Mouse (Mus musculus): ENCODE results near the gene Upp2. TPM values are rescaled to one million over a fixed set of nuclear protein-coding genes. Genes with fewer than 3 reads are reported as not detected.

The Upp2 gene
- polyA plus RNA-seq, 1 experiment from 2014 or later = 9.0 TPM

GRCm38 (mm10) chr2:58783526-58783925, 216.4 kb downstream of the Upp2 start:
- Histone ChIP-seq H3K4me2 (ENCODE audit: low read length) (no peak overlapping the region), H3K4me3 (ENCODE audit: low read depth, low read length) (no peak overlapping the region), H3K4me1 (replicated peaks; ENCODE audit: control insufficient read depth, insufficient read depth, low read length) (0 out of 2 replicates have a peak, but pooled peaks cover 8% of the 10 kb centered on the region), H3K27ac (ENCODE audit: low read depth) (no peak overlapping the region), H3K36me3 (ENCODE audit: control insufficient read depth, insufficient read depth, low read length) (no peaks in the 10 kb centered on the region), H3K9me3 (ENCODE audit: control insufficient read depth, low read length) (no peaks in the 10 kb centered on the region), H3K9ac (ENCODE audit: low read length) (no peak overlapping the region), H3K27me3 (replicated peaks; ENCODE audit: control insufficient read depth, insufficient read depth, low read length) (no peaks in the 10 kb centered on the region)
- ATAC-seq (replicated peaks; ENCODE audit: low FRiP score, low TSS enrichment, low read depth) (no peak), DNase-seq (ENCODE audit: low spot score) (no peak)
- WGBS = 67% methylated on average over 1 of the region's 1 CpGs

- no peak for ATAC-seq (replicated peaks; ENCODE audit: low FRiP score, low TSS enrichment, low read depth)
- no peak overlapping the region for H3K4me2 ChIP-seq (ENCODE audit: low read length)
- H3K36me3 ChIP-seq (ENCODE audit: control insufficient read depth, insufficient read depth, low read length) = no peaks in the 10 kb centered on the region
- no peaks in the 10 kb centered on the region for H3K27me3 ChIP-seq (replicated peaks; ENCODE audit: control insufficient read depth, insufficient read depth, low read length)
- no peak overlapping the region for H3K9ac ChIP-seq (ENCODE audit: low read length)
- WGBS = 42% methylated on average over 3 of the region's 3 CpGs
- H3K9me3 ChIP-seq (ENCODE audit: control insufficient read depth, low read length) = no peaks in the 10 kb centered on the region
- no peak for DNase-seq (ENCODE audit: low spot score)
- 0 out of 2 replicates have a peak, but pooled peaks cover 8% of the 10 kb centered on the region for H3K4me1 ChIP-seq (replicated peaks; ENCODE audit: control insufficient read depth, insufficient read depth, low read length)
- no peak overlapping the region for H3K27ac ChIP-seq (ENCODE audit: low read depth)
- no peak overlapping the region for H3K4me3 ChIP-seq (ENCODE audit: low read depth, low read length)
These were observed 219.1 kb downstream of the Upp2 start for GRCm38 (mm10) chr2:58786177-58786576.

- Histone ChIP-seq H3K4me2 (ENCODE audit: low read length) (no peak overlapping the region), H3K36me3 (ENCODE audit: control insufficient read depth, insufficient read depth, low read length) (no peaks in the 10 kb centered on the region), H3K27ac (ENCODE audit: low read depth) (no peak overlapping the region), H3K9ac (ENCODE audit: low read length) (no peak overlapping the region), H3K4me3 (ENCODE audit: low read depth, low read length) (no peak overlapping the region), H3K27me3 (replicated peaks; ENCODE audit: control insufficient read depth, insufficient read depth, low read length) (no peaks in the 10 kb centered on the region), H3K9me3 (ENCODE audit: control insufficient read depth, low read length) (no peaks in the 10 kb centered on the region), H3K4me1 (replicated peaks; ENCODE audit: control insufficient read depth, insufficient read depth, low read length) (0 out of 2 replicates have a peak, but pooled peaks cover 8% of the 10 kb centered on the region)
- WGBS = 63% methylated on average over 8 of the region's 8 CpGs
- ATAC-seq (replicated peaks; ENCODE audit: low FRiP score, low TSS enrichment, low read depth) (no peak), DNase-seq (ENCODE audit: low spot score) (no peak)
These were observed 219.6 kb downstream of the Upp2 start for GRCm38 (mm10) chr2:58786681-58787080.

- ATAC-seq (replicated peaks; ENCODE audit: low FRiP score, low TSS enrichment, low read depth) = no peak
- Histone ChIP-seq H3K36me3 (ENCODE audit: control insufficient read depth, insufficient read depth, low read length) (no peaks in the 10 kb centered on the region), H3K9ac (ENCODE audit: low read length) (no peak overlapping the region), H3K4me2 (ENCODE audit: low read length) (no peak overlapping the region), H3K4me3 (ENCODE audit: low read depth, low read length) (no peak overlapping the region), H3K9me3 (ENCODE audit: control insufficient read depth, low read length) (no peaks in the 10 kb centered on the region), H3K27me3 (replicated peaks; ENCODE audit: control insufficient read depth, insufficient read depth, low read length) (no peaks in the 10 kb centered on the region), H3K4me1 (replicated peaks; ENCODE audit: control insufficient read depth, insufficient read depth, low read length) (0 out of 2 replicates have a peak, but pooled peaks cover 12% of the 10 kb centered on the region), H3K27ac (ENCODE audit: low read depth) (no peak overlapping the region)
- no peak for DNase-seq (ENCODE audit: low spot score)
- WGBS = 48% methylated on average over 7 of the region's 7 CpGs
These were observed 220.3 kb downstream of the Upp2 start for GRCm38 (mm10) chr2:58787360-58787759.

GRCm38 (mm10) chr2:58789934-58790333, 222.8 kb downstream of the Upp2 start:
- ATAC-seq (replicated peaks; ENCODE audit: low FRiP score, low TSS enrichment, low read depth) (no peak), DNase-seq (ENCODE audit: low spot score) (no peak)
- H3K4me2 ChIP-seq (ENCODE audit: low read length) = no peak overlapping the region
- H3K4me3 ChIP-seq (ENCODE audit: low read depth, low read length) = no peak overlapping the region
- no peak overlapping the region for H3K9ac ChIP-seq (ENCODE audit: low read length)
- H3K36me3 ChIP-seq (ENCODE audit: control insufficient read depth, insufficient read depth, low read length) = no peaks in the 10 kb centered on the region
- no peaks in the 10 kb centered on the region for H3K27me3 ChIP-seq (replicated peaks; ENCODE audit: control insufficient read depth, insufficient read depth, low read length)
- 82% methylated on average over 7 of the region's 7 CpGs for WGBS
- no peak overlapping the region for H3K27ac ChIP-seq (ENCODE audit: low read depth)
- no peaks in the 10 kb centered on the region for H3K9me3 ChIP-seq (ENCODE audit: control insufficient read depth, low read length)
- 0 out of 2 replicates have a peak, but pooled peaks cover 9% of the 10 kb centered on the region for H3K4me1 ChIP-seq (replicated peaks; ENCODE audit: control insufficient read depth, insufficient read depth, low read length)

- Histone ChIP-seq H3K4me3 (ENCODE audit: low read depth, low read length) (no peak overlapping the region), H3K27me3 (replicated peaks; ENCODE audit: control insufficient read depth, insufficient read depth, low read length) (no peaks in the 10 kb centered on the region), H3K9me3 (ENCODE audit: control insufficient read depth, low read length) (no peaks in the 10 kb centered on the region), H3K9ac (ENCODE audit: low read length) (no peak overlapping the region), H3K36me3 (ENCODE audit: control insufficient read depth, insufficient read depth, low read length) (no peaks in the 10 kb centered on the region), H3K4me2 (ENCODE audit: low read length) (no peak overlapping the region), H3K4me1 (replicated peaks; ENCODE audit: control insufficient read depth, insufficient read depth, low read length) (0 out of 2 replicates have a peak, but pooled peaks cover 7% of the 10 kb centered on the region), H3K27ac (ENCODE audit: low read depth) (no peak overlapping the region)
- 85% methylated on average over 4 of the region's 4 CpGs for WGBS
- DNase-seq (ENCODE audit: low spot score) (no peak), ATAC-seq (replicated peaks; ENCODE audit: low FRiP score, low TSS enrichment, low read depth) (no peak)
These were observed 223.3 kb downstream of the Upp2 start for GRCm38 (mm10) chr2:58790361-58790760.

GRCm38 (mm10) chr2:58794489-58794888, 227.4 kb downstream of the Upp2 start:
- no peak for ATAC-seq (replicated peaks; ENCODE audit: low FRiP score, low TSS enrichment, low read depth)
- no peak for DNase-seq (ENCODE audit: low spot score)
- Histone ChIP-seq H3K27ac (ENCODE audit: low read depth) (no peak overlapping the region), H3K9ac (ENCODE audit: low read length) (no peak overlapping the region), H3K36me3 (ENCODE audit: control insufficient read depth, insufficient read depth, low read length) (no peaks in the 10 kb centered on the region), H3K4me2 (ENCODE audit: low read length) (no peak overlapping the region), H3K9me3 (ENCODE audit: control insufficient read depth, low read length) (no peaks in the 10 kb centered on the region), H3K27me3 (replicated peaks; ENCODE audit: control insufficient read depth, insufficient read depth, low read length) (no peaks in the 10 kb centered on the region), H3K4me3 (ENCODE audit: low read depth, low read length) (no peak overlapping the region), H3K4me1 (replicated peaks; ENCODE audit: control insufficient read depth, insufficient read depth, low read length) (0 out of 2 replicates have a peak, but pooled peaks cover 5% of the 10 kb centered on the region)
- 71% methylated on average over 15 of the region's 15 CpGs for WGBS

- no peak overlapping the region for H3K4me3 ChIP-seq (ENCODE audit: low read depth, low read length)
These were observed 228.3 kb downstream of the Upp2 start for GRCm38 (mm10) chr2:58795432-58795831.

GRCm38 (mm10) chr2:58797506-58797905, 230.4 kb downstream of the Upp2 start:
- no peaks in the 10 kb centered on the region for H3K27me3 ChIP-seq (replicated peaks; ENCODE audit: control insufficient read depth, insufficient read depth, low read length)
- DNase-seq (ENCODE audit: low spot score) = no peak
- no peaks in the 10 kb centered on the region for H3K4me1 ChIP-seq (replicated peaks; ENCODE audit: control insufficient read depth, insufficient read depth, low read length)
- H3K36me3 ChIP-seq (ENCODE audit: control insufficient read depth, insufficient read depth, low read length) = no peaks in the 10 kb centered on the region
- H3K4me2 ChIP-seq (ENCODE audit: low read length) = no peak overlapping the region
- H3K4me3 ChIP-seq (ENCODE audit: low read depth, low read length) = no peak overlapping the region
- no peak overlapping the region for H3K9ac ChIP-seq (ENCODE audit: low read length)
- H3K27ac ChIP-seq (ENCODE audit: low read depth) = no peak overlapping the region
- H3K9me3 ChIP-seq (ENCODE audit: control insufficient read depth, low read length) = no peaks in the 10 kb centered on the region
- no peak for ATAC-seq (replicated peaks; ENCODE audit: low FRiP score, low TSS enrichment, low read depth)
- WGBS = 69% methylated on average over 4 of the region's 4 CpGs

More at GRCm38 (mm10) chr2:58795432-58795831, 228.3 kb downstream of the Upp2 start:
- Histone ChIP-seq H3K4me2 (ENCODE audit: low read length) (no peak overlapping the region), H3K9ac (ENCODE audit: low read length) (no peak overlapping the region), H3K27me3 (replicated peaks; ENCODE audit: control insufficient read depth, insufficient read depth, low read length) (no peaks in the 10 kb centered on the region), H3K4me1 (replicated peaks; ENCODE audit: control insufficient read depth, insufficient read depth, low read length) (0 out of 2 replicates have a peak, but pooled peaks cover 5% of the 10 kb centered on the region), H3K9me3 (ENCODE audit: control insufficient read depth, low read length) (no peaks in the 10 kb centered on the region), H3K27ac (ENCODE audit: low read depth) (no peak overlapping the region), H3K36me3 (ENCODE audit: control insufficient read depth, insufficient read depth, low read length) (no peaks in the 10 kb centered on the region)
- WGBS = 83% methylated on average over 5 of the region's 5 CpGs
- no peak for ATAC-seq (replicated peaks; ENCODE audit: low FRiP score, low TSS enrichment, low read depth)
- no peak for DNase-seq (ENCODE audit: low spot score)
